Mouse (Mus musculus): ENCODE results near the gene Elmod3. TPM values are rescaled to one million over a fixed set of nuclear protein-coding genes. Genes with fewer than 3 reads are reported as not detected.

The Elmod3 gene
- total RNA-seq, 2 experiments from 2014 or later, result 19.1 to 19.7 TPM

Other genes with a start within 250 kb of the Elmod3 start
- 10 to 100 TPM; 18.8 to 20.9 TPM for gene Tmem150a, start 243.0 kb downstream of the Elmod3 start, total RNA-seq (2021)
- gene Rnf181, start 231.5 kb downstream of the Elmod3 start, total RNA-seq (2021), result 10 to 100 TPM; 69.4 to 71.1 TPM
- 1 to 10 TPM; 4.2 to 4.6 TPM for gene Vamp5, start 217.9 kb downstream of the Elmod3 start, total RNA-seq (2021)
- 10 to 100 TPM; 11.1 to 13.8 TPM for gene Vamp8, start 207.7 kb downstream of the Elmod3 start, total RNA-seq (2021)
- gene Ggcx, start 184.1 kb downstream of the Elmod3 start, total RNA-seq (2021), result 10 to 100 TPM; 20.3 to 20.5 TPM
- 100 to 1,000 TPM; 173 to 191 TPM for gene Mat2a, start 158.9 kb downstream of the Elmod3 start, total RNA-seq (2021)
- gene Sh2d6, start 76.7 kb downstream of the Elmod3 start, total RNA-seq (2021), result under 1 TPM; 0.67 to 0.78 TPM
- gene Capg, start 54.0 kb downstream of the Elmod3 start, total RNA-seq (2021), result 1 to 10 TPM; 2.1 to 3.4 TPM
- gene Retsat, start 62 bp upstream of the Elmod3 start, total RNA-seq (2021), result 10 to 100 TPM; 34.3 to 35.6 TPM
- 10 to 100 TPM; 49.7 to 51.1 TPM for gene Tgoln1, start 18.6 kb upstream of the Elmod3 start, total RNA-seq (2021)
- gene Tcf7l1, start 190.8 kb upstream of the Elmod3 start, total RNA-seq (2021), result 1 to 10 TPM; 6.0 TPM

Measured in layer of hippocampus, postnatal 10 days (tissue).